Mouse (Mus musculus): ENCODE data around the gene Hmgcs1.

GRCm38 (mm10) chr13:119713107-119713787 lies 23.1 kb downstream of the Hmgcs1 start:
- TF ChIP-seq CTCF (IDR thresholded peaks at IDR 0.05; ENCODE audit: borderline replicate concordance, extremely low read depth, insufficient read depth, insufficient read length) (no peak), POLR2A (IDR thresholded peaks at IDR 0.05; ENCODE audit: borderline replicate concordance, extremely low read depth, insufficient read depth, insufficient read length, poor library complexity, severe bottlenecking) (no peak)
